ENCODE assay signal across 24 mouse cellular contexts in genomic region chr19:27554841-27555240, GRCm38 (mm10).
DNase-seq lines count a peak whose midpoint lies in the region; ATAC-seq and TF ChIP-seq lines count a peak whose summit lies in the region.
"Had no signal": no experiment of that assay in that cellular context is flagged by ENCODE, and none has a peak within 500 bp of the region (broad histone marks: within the 10 kb centered on the region; RNA-seq: fewer than 3 reads in every experiment).

No protein-coding gene starts in this region.

- peak; percentile 19 for DNase-seq in heart, adult 11 months
- DNase-seq in frontal cortex, adult 2 months (ENCODE audit: extremely low spot score in 1 of 2, low spot score in 1 of 2) = peak; percentile 53 to 71
- peak in 1 of 2 experiments; percentile 34 for DNase-seq in left cerebral cortex, adult 2 months (ENCODE audit: extremely low spot score in 1 of 2, low spot score in 2 of 2)
- DNase-seq in right cerebral cortex, postnatal 14 days = peak; percentile 44
- no peak for DNase-seq in layer of hippocampus, postnatal 10 days (ENCODE audit: low spot score in 2 of 2)
- DNase-seq in forebrain, embryonic 11.5 days (ENCODE audit: low spot score) = no peak
- DNase-seq: adrenal gland, postnatal 10 days; B cell, adult 2 months; cerebellum, adult 11-12 months; cerebellum, adult 9-10 months; cerebellum, postnatal 25 days; gastrocnemius, postnatal 36 days; heart, adult 18-20 months; heart, postnatal 14 days had no signal

- H3K36me3 ChIP-seq in heart, embryonic 11.5 days (ENCODE audit: control insufficient read depth, insufficient read depth, low read length) = no peaks in the 10 kb centered on the region
- no peaks in the 10 kb centered on the region for H3K36me3 ChIP-seq in intestine, embryonic 16.5 days (ENCODE audit: control insufficient read depth, insufficient read depth, low read length)
- no peaks in the 10 kb centered on the region for H3K36me3 ChIP-seq in forebrain, embryonic 11.5 days (ENCODE audit: control insufficient read depth, insufficient read depth, low read length)
- H3K36me3 ChIP-seq: embryonic facial prominence, embryonic 10.5 days; G1E; heart, embryonic 10.5 days; heart, embryonic 15.5 days; hindbrain, embryonic 13.5 days had no signal

- H3K4me1 ChIP-seq in heart, embryonic 11.5 days (ENCODE audit: control insufficient read depth, insufficient read depth, low read length) = no peaks in the 10 kb centered on the region
- H3K4me1 ChIP-seq in intestine, embryonic 16.5 days (ENCODE audit: control insufficient read depth, insufficient read depth, low read length) = no peaks in the 10 kb centered on the region
- no peaks in the 10 kb centered on the region for H3K4me1 ChIP-seq in forebrain, embryonic 11.5 days (replicated peaks; ENCODE audit: control insufficient read depth, insufficient read depth, low read length)
- H3K4me1 ChIP-seq: embryonic facial prominence, embryonic 10.5 days; heart, embryonic 10.5 days; heart, embryonic 15.5 days; hindbrain, embryonic 13.5 days had no signal

- WGBS in heart, embryonic 11.5 days (ENCODE audit: insufficient replicate concordance) = 95% methylated on average over 4 of the region's 4 CpGs
- WGBS in intestine, embryonic 16.5 days = 92% methylated on average over 4 of the region's 4 CpGs
- WGBS in forebrain, embryonic 11.5 days = 93% methylated on average over 4 of the region's 4 CpGs

- H3K27me3 ChIP-seq in heart, embryonic 11.5 days (ENCODE audit: control insufficient read depth, insufficient read depth, low read length) = no peaks in the 10 kb centered on the region
- no peaks in the 10 kb centered on the region for H3K27me3 ChIP-seq in intestine, embryonic 16.5 days (replicated peaks; ENCODE audit: control insufficient read depth, insufficient read depth, low read length)
- no peaks in the 10 kb centered on the region for H3K27me3 ChIP-seq in forebrain, embryonic 11.5 days (ENCODE audit: control insufficient read depth, insufficient read depth, low read length)
- H3K27me3 ChIP-seq: heart, embryonic 15.5 days had no signal

- no peak for ATAC-seq in heart, embryonic 11.5 days (replicated peaks; ENCODE audit: insufficient number of reproducible peaks, low FRiP score, low TSS enrichment)
- ATAC-seq in intestine, embryonic 16.5 days = no peak
- ATAC-seq in forebrain, embryonic 11.5 days (replicated peaks; ENCODE audit: low FRiP score) = no peak
- ATAC-seq: CD4-positive, CD25-positive, alpha-beta regulatory T cell, adult 4 months; forebrain, embryonic 14.5 days; hindbrain, postnatal 0 days had no signal

- no peak overlapping the region for H3K27ac ChIP-seq in heart, embryonic 11.5 days (ENCODE audit: low read depth, low read length)
- H3K27ac ChIP-seq in left cerebral cortex, adult 2 months = peak overlapping the region; percentile 44; the same call in 1 of the 2 replicates
- no peak overlapping the region for H3K27ac ChIP-seq in intestine, embryonic 16.5 days (ENCODE audit: low read length)
- H3K27ac ChIP-seq in forebrain, embryonic 11.5 days (ENCODE audit: low read depth, low read length) = no peak overlapping the region
- H3K27ac ChIP-seq: embryonic facial prominence, embryonic 10.5 days; heart, embryonic 10.5 days; heart, embryonic 15.5 days; hindbrain, embryonic 13.5 days; hindbrain, postnatal 0 days had no signal

- H3K4me2 ChIP-seq in heart, embryonic 11.5 days = no peak overlapping the region
- H3K4me2 ChIP-seq in intestine, embryonic 16.5 days (ENCODE audit: low read depth, low read length) = no peak overlapping the region
- H3K4me2 ChIP-seq in forebrain, embryonic 11.5 days (ENCODE audit: low read depth, low read length, severe bottlenecking) = no peak overlapping the region
- H3K4me2 ChIP-seq: heart, embryonic 15.5 days; hindbrain, embryonic 13.5 days had no signal

- no peaks in the 10 kb centered on the region for H3K9me3 ChIP-seq in heart, embryonic 11.5 days (replicated peaks; ENCODE audit: control insufficient read depth, low read length)
- no peaks in the 10 kb centered on the region for H3K9me3 ChIP-seq in intestine, embryonic 16.5 days (ENCODE audit: control insufficient read depth, low read length)
- H3K9me3 ChIP-seq in forebrain, embryonic 11.5 days (ENCODE audit: control insufficient read depth, low read length) = no peaks in the 10 kb centered on the region
- H3K9me3 ChIP-seq: embryonic facial prominence, embryonic 10.5 days; G1E; heart, embryonic 10.5 days; heart, embryonic 15.5 days; hindbrain, embryonic 13.5 days had no signal

- intact Hi-C loops in left cerebral cortex, adult 2 months (cut with DNase I) = loop anchor here (5.0 kb wide), 1 partner anchor 93 kb away; no protein-coding TSS in a partner anchor

- no peak for TF ChIP-seq CTCF in left cerebral cortex, adult 2 months (IDR thresholded peaks at IDR 0.05)

- no peak overlapping the region for H3K9ac ChIP-seq in heart, embryonic 11.5 days (ENCODE audit: low read depth, low read length)
- no peak overlapping the region for H3K9ac ChIP-seq in intestine, embryonic 16.5 days (ENCODE audit: low read depth, low read length)
- H3K9ac ChIP-seq in forebrain, embryonic 11.5 days (ENCODE audit: low read length) = no peak overlapping the region
- H3K9ac ChIP-seq: heart, embryonic 15.5 days; hindbrain, embryonic 13.5 days had no signal

- H3K4me3 ChIP-seq in heart, embryonic 11.5 days (ENCODE audit: low read depth, low read length) = no peak overlapping the region
- H3K4me3 ChIP-seq in left cerebral cortex, adult 2 months = no peak overlapping the region
- H3K4me3 ChIP-seq in intestine, embryonic 16.5 days (ENCODE audit: low read length) = no peak overlapping the region
- H3K4me3 ChIP-seq in forebrain, embryonic 11.5 days (ENCODE audit: low read depth, low read length) = no peak overlapping the region
- H3K4me3 ChIP-seq: embryonic facial prominence, embryonic 10.5 days; heart, embryonic 10.5 days; heart, embryonic 15.5 days; hindbrain, embryonic 13.5 days had no signal

Comparison
In these comparisons a context has a peak if more than half of its experiments do, and no peak if none do; other contexts are left out.
1. DNase-seq: peak in heart, adult 11 months (single experiment), frontal cortex, adult 2 months (2 of 2) and right cerebral cortex, postnatal 14 days (single experiment); none in layer of hippocampus, postnatal 10 days (0 of 2) and forebrain, embryonic 11.5 days (single experiment).